Mouse (Mus musculus) heart, adult 9 months (tissue): ENCODE measurements around the gene Nuf2.
A peak's percentile ranks its signal among the peaks of the same experiment; 100 is the strongest.

Experiments used
- DNase-seq, 2 experiments: peaks; one replicate each; pipeline ENCODE4 v3.0.0; 2022; ENCODE audit warnings: low spot score in 2 of 2

Gene Nuf2

GRCm38 (mm10) chr1:169471185-169471584 is 60.1 kb downstream of the Nuf2 start:
- DNase-seq = no peak

- no peak for DNase-seq
Observed at GRCm38 (mm10) chr1:169467791-169468190, 63.5 kb downstream of the Nuf2 start.

DNA sequence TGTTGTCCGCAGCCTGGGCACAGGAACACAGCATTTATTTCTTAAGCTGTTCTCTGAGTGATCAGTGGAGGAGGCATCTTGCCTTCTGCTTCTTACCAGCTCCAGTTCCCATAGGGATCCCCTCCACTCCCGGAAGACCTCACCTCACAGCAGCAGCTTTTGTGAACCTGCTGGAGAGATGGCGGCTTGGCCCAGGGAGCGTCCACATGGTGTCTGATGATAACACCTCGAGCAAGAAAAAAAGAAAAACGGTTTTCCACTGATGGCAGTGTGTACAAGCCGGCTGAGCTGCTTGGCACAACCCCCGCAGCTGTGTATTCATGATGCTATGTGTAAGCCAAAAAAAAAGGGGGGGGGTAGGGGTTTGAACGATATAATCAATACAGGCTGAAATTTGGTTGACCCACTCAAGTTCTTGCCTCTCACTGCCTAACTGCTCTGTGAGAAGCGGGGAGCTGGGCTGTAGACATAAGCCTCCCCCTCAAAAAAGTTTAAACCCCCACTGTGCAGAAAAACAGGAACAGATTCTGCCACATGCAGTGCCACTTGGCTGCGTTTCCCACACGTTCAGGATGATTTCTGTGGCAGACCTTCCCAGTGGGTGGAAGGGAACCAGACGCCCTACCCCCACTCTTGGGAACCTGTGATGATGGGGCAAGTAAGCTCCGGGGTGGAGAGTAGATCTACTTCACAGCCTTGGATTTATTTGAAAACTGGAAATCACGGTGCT is 68.7 kb downstream of the Nuf2 start:
- no peak for DNase-seq

DNA sequence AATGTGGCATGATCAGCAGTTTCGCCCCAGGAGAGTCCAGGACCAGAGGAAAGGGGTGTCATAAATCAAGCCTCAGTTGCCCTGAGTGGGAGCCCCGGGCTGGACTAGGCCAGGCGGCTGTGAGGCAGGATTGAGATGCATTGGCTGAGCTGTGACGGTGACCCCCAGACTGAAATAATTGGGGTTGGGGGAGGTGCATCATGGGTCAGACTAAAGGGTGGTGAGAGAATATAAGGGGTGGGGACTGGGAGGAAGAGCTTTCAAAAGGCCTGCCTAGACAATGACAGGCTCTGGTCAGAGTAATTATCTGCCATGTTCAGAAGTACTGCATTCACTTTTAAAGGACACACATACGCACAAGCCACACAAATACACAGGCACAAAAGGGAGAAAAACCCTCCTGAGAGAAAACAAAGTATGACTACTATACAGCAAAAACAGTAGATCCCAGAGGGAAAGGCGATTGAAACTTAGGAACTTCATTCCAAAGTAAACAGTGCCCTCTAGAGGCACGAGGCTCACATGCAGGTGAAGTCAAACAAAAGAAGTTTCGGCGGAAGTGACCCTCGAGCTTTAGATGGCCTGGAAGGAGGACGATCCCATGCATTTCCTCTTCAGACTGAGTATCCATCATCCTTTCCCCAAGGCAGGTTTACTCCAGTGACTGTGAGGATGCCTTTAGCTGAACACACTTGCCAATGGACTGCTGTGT is 72.0 kb downstream of the Nuf2 start:
- peak; percentile 3 to 18 for DNase-seq
